Mouse (Mus musculus) NIH3T3 (cell line): ENCODE results near the gene Nsmce4a.
"Not testable (repeated sequence)": the region's sequence is repeated elsewhere in the genome, so short reads cannot be mapped to it uniquely, and the experiment has no call there.

ENCODE experiments used
- DNase-seq: peaks from one replicate; pipeline ENCODE4 v3.0.0-alpha.2; 2012; ENCODE audit warnings: low read depth

Gene Nsmce4a

DNA sequence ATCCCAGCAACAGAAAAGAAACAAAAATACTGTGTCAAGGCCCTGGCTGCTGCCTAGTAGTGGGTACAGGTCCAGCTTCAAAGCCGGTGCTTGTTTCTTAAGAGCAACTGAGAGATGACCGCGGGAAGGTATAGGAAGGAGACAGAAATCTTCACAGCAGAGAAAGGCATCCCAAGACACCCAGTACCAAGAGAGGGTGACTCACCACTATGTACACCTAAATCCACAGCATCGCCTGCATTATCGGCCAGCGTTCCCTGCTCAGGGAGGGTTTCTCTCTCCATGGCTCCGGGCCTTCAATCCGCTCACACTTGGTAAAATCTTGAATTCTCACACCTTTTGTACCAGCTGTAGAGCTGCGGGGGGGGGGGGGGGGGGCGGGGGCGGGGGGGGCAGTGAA lies at the start of gene Nsmce4a:
Nsmce4a (minus strand) TSS at position 298 of the 400 bp plus-strand sequence.
- DNase-seq = no peak

DNA sequence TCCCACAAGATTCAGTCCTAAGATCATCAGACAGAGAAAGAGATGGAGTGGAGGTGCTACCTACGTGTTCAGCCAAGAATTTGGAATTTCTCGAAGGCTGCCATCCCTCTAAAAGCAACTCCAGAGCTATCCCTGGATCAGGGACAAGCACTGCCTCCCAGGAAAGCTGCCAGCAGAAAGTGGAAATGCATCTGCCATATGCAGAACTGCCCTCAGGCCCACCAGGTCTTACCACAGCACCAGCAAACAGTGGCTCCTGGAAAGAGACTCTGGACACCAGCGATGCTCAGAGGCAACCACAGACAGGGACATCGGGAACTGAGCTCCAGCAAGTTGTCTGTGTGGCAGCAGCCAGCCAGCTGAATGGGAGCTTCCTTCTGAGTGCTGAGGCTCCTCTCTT lies 49.4 kb upstream of the Nsmce4a start:
- DNase-seq = no peak

DNA sequence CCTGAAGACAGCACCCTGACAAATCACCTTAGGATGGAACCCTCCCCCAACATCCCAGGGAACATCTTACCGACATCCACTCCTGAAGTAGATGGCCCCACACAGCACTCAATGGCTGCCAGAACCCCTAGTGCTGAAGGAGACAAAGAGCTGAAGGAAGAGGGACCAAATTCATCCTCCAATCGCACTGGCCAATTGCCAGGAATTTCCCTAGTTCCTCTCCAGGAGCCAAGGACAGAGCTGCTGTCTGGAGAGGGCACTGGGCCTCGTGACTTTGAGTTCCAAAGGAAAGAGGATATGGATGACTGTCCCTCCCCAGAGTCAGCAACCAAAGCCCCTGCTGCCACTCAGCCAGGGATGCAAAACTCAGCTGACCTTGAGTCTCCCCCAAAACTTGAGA lies 49.0 kb upstream of the Nsmce4a start:
- DNase-seq = peak; percentile 19

GRCm38 (mm10) chr7:130621068-130621467 lies 48.1 kb upstream of the Nsmce4a start:
- no peak for DNase-seq

- no peak for DNase-seq
These were observed 44.7 kb upstream of the Nsmce4a start for GRCm38 (mm10) chr7:130617591-130617990.

GRCm38 (mm10) chr7:130613973-130614372 lies 41.1 kb upstream of the Nsmce4a start:
- no peak for DNase-seq

DNA sequence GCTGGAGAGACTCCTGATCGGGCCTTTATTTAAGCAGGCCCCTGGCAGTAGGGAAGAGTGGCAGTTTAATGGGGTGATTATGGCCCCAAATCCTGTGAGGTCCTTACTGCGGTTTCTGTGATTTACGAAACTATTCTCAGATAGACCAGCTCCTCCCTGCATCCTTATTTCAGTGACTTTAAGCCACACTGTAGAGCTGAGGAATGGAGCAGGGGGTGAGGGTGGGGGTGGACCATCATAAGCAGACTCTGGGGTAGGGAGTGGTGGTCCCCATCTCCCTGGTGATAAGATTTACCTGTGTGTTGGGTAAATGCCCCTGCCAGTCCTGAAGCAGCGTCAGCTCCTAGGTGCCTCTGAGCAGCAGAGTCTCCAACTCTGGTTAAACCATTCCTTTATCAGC lies 34.0 kb upstream of the Nsmce4a start:
- DNase-seq = no peak

- peak; percentile 41 for DNase-seq
These were observed 32.2 kb upstream of the Nsmce4a start for GRCm38 (mm10) chr7:130605111-130605510.

DNA sequence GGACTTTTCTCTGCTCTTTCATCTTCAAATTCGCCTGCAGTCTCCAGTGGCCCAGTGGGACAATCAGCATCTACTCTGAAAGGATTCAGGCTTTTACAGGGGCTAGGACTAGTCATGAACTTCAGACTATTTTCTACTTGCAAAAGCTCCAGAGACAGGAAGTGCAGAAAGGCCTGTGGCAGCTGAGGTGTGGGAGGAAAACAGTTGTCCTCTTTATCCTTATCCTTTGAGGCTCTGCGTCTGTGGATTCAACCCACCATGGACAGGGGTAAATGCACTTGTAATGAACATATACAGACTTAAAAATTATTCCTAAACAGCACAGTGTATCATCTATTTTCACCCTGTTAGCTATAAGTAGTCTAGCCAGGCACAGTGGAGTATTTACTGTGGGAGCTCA lies 31.5 kb upstream of the Nsmce4a start:
- no peak for DNase-seq

DNA sequence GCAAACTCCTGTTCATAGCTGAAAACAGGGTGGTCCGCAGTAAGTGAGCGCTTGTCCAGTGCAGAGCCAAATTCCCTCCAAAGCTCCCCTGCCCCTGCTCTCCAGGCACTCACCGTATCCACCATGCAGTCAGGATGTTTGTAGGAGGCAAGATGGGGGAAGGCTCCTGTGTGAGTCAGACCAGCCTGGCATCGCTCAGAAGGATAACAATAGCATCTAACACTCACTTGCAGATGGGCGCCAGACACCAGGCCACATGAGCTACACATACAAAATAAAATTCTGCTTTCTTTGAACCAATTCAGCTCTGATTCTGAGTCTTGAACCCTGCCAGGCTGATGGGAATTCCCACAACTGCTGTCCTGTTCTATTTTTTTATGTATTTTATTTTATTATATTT lies 30.6 kb upstream of the Nsmce4a start:
- DNase-seq = peak; percentile 17

DNA sequence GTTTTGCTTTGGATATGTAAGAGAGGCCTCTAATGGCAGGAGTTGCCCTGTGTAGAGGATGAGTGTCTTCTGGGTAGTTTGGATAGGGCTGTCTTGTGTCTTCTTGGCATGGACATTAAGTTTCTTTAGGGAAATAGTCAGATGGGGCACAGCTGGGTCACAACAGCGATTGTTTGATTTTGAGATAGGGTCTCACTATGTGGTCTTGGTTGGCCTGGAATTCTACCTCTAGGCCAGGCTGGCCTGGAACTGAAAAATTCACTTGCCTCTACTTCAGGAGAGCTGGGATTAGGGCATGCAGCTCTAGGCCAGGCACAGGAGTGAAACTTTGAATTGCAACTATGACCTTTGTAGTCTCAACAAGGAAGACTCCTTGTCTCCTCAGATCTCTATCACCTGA lies 29.9 kb upstream of the Nsmce4a start:
- DNase-seq = no peak

DNA sequence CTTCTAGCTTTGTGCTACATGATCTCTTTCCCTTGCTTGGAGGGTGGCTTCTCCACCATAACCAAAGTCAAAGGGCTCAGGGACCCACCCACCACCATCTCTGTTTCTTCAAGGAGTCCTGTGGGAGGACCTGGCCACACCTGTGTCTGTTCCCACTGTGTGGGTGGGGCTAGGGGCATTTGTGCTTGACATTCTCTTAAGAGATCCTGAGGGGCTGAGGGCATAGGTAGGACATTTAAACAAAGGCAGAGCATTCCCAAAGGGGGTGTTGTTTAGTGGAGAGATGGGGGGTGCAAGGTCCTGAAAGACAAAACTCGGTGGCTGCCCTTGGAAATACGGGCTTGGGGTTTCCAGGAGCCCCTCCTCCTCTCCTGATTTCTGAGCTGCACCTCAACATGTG lies 27.6 kb upstream of the Nsmce4a start:
- no peak for DNase-seq

DNA sequence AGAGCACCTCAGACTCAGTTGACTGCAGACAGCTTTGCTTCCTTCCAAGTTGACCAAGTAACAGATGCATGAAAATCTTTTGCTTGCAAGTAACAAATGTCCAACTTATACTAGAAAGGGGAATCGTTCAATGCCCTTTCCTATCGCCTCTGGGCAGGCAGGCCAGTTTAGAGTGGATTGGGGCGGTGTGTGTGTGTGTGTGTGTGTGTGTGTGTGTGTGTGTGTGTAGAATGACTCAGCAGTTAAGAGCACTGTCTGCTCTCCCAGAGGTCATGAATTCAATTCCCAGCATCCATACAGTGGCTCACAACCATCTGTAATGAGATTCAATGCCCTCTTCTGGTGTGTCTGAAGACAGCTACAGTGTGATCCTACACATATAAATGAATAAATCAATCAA lies 27.2 kb upstream of the Nsmce4a start:
- no peak for DNase-seq

GRCm38 (mm10) chr7:130597546-130597945 lies 24.6 kb upstream of the Nsmce4a start:
- no peak for DNase-seq

DNA sequence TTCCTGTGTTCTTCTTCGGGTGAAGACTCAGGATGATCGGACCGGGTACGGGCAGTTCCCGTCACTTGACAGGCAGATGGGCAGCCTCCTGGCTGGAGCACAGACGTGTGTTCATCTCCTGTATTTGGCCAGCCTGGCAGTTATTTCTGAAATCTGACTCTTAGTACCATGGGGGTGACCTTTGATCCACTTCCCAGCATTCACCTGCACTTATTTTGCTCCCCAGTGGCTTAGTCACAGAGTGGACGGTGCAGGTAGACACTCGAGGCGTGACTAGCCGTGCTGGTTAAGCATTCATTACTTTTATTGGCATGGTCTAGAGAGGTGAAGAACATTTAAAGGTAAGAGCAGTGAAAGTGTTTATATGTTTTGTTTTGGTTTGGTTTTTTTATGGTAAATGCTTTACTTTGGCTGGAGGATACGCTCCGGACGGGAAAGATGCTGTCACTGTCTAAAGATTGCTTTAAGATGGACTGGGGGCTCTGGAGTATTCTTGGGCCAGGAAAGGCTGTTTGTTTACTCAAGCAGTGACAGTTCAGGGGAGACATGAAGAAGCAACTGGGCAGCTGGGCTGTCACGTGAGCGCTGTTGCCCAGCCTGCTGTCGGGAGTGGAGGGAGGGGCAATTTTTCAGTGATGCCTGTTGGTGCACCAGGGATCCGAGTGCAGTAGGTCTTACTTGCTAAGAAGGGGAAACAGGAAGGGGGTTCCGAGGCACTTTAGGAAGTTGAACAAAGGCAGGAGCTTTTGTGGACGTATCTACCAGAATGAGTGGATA lies 23.3 kb upstream of the Nsmce4a start:
- DNase-seq = not testable (repeated sequence)

DNA sequence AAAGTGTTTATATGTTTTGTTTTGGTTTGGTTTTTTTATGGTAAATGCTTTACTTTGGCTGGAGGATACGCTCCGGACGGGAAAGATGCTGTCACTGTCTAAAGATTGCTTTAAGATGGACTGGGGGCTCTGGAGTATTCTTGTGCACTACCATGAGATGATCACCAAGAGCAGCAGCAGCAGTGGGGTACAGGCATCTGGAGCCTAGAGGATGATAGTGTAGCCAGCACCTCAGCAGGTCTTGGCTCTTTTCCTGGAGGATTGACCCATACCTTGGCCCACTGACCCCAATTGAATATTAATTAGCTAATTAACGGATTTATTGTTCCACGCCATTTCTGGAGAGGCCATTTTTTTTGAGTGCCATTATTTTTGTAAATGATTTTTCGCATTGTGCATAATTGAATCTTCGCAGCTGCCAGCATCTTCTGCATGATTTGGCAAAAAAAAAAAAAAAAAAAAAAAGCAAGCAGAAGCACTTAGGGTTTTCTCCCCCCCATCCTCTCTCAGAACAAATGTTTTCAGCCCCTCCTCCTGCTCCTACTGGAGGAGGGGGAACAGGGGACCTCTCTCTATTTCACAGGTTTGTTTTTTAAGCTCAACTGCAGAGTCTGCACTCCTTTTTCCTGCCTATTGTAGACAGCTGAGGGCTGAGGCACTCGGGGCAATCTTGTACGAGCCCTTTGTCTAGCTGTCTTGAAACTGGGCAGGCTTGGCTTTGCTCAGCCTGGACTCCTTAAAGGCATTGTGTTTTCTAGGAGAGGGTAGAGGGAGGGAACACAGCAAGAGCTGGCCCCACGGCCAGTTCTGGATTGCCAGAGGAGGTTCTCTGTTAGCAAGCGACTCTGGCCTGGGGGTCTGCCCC lies 20.7 kb upstream of the Nsmce4a start:
- DNase-seq = not testable (repeated sequence)

DNA sequence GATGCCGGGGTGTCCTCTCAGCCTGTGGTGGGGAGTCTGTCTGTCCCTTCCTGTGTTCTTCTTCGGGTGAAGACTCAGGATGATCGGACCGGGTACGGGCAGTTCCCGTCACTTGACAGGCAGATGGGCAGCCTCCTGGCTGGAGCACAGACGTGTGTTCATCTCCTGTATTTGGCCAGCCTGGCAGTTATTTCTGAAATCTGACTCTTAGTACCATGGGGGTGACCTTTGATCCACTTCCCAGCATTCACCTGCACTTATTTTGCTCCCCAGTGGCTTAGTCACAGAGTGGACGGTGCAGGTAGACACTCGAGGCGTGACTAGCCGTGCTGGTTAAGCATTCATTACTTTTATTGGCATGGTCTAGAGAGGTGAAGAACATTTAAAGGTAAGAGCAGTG lies 20.1 kb upstream of the Nsmce4a start:
- DNase-seq = not testable (repeated sequence)

- DNase-seq = no peak
These were observed 18.0 kb upstream of the Nsmce4a start for GRCm38 (mm10) chr7:130590845-130591437.

DNA sequence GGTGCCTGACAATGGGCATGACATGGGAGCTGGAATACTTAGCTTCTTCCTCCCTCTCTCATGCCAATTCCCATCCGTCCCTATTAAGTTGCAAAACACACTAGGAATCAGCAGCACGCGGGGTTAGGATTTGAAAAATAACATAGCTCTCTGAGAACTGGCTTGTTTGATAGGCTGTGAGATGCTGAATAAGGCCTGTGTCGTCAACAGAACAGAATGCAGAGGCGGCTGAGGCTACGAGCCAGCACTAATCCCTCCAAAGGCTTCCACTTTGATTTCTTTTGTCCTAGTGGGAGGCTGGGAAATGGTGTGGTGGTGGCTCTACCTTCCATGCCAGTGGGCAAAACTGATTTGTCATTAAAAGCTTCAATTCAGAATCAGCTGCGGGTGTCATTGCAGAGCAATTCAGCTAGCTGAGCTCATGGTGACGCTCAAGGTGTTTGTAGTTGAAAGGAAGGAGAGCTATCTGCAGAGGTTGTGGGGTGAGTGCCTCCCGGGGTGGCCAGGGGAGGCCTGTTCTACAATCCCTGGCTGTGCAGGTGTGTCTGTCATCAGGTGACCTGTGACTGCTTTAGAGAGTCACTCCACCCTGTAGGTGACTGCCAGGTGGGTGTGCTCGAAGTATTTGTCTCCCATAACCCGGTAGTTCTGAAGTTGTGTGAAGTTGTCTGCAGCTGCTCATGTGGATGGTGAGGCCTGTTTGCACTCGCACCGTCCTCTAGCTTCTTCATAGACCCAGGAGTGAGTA lies 17.3 kb upstream of the Nsmce4a start:
- DNase-seq = no peak

- DNase-seq = no peak
These were observed 13.7 kb upstream of the Nsmce4a start for GRCm38 (mm10) chr7:130586521-130587072.

DNA sequence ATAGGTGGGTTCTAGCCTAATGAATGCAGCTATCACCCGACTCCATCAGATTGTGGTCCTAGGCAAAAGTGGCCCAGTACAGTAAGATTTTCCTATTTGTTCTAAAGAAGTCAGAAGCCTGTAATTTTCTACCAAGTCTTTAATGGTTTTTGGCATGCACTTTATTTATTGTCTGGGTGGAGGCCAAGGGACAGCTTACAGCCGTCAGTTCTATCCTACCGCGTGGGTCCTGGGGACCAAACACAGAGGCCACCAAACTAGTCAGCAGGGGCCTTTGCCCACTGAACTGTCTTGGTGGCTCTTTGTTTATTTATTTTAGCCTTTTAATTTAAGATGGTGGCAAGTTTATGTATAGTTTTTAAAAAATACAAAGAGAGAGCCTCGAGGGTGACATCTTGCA lies 5.7 kb upstream of the Nsmce4a start:
- no peak for DNase-seq

- DNase-seq = no peak
These were observed 5.1 kb upstream of the Nsmce4a start for GRCm38 (mm10) chr7:130578066-130578465.
